ENCODE assay signal across 12 mouse cellular contexts in the genomic region with DNA sequence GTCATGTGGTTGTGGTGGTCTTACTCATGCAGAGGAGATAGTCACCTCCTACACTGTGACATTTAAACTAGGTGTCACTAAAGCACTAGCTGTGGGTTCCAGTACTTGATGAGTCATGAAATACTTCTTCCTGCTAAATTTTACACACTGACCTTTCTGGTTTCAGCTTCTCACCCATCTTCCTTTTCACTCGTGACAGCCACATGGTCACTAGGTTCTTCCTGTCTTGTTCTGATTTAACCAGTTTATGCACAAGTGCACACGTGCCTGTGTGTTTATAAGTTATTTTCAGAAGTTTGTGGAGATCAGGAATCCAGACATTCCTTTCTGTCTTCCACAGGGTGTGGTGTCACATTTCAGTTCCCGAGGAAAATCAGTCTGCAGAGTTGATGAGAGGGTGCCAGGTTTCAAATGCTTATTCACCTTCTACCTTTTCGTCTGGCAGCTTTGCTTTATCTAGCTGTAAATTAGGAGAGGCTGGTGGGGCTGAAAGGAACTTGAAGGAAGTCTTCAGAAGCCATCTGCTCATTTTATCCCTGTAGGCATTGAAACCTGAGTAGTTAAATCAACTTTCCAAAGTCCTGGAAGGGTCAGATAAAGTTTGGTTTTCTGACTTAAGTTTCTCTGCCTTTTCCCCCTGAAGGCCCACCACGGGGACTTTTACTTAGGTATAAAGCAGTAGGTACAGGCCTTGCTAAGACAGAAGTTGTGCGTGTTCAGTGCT.
DNase-seq lines count a peak whose midpoint lies in the region; ATAC-seq and TF ChIP-seq lines count a peak whose summit lies in the region.
"Had no signal": no experiment of that assay in that cellular context is flagged by ENCODE, and none has a peak within 500 bp of the region (broad histone marks: within the 10 kb centered on the region; RNA-seq: fewer than 3 reads in every experiment).

No protein-coding gene starts in this region.

- TF ChIP-seq EP300 in stomach, postnatal 0 days (optimal IDR thresholded peaks at IDR 0.05) = no peak

- H3K9me3 ChIP-seq in lung, embryonic 14.5 days (ENCODE audit: low read depth, low read length) = no peaks in the 10 kb centered on the region
- no peaks in the 10 kb centered on the region for H3K9me3 ChIP-seq in embryonic facial prominence, embryonic 13.5 days
- H3K9me3 ChIP-seq in stomach, postnatal 0 days (ENCODE audit: control insufficient read depth, low read length) = no peaks in the 10 kb centered on the region
- H3K9me3 ChIP-seq: stomach, embryonic 15.5 days had no signal

- H3K9ac ChIP-seq in lung, embryonic 14.5 days = no peak overlapping the region
- H3K9ac ChIP-seq in embryonic facial prominence, embryonic 13.5 days = no peak overlapping the region
- no peak overlapping the region for H3K9ac ChIP-seq in stomach, postnatal 0 days (ENCODE audit: low read length)
- H3K9ac ChIP-seq: liver, embryonic 14.5 days; stomach, embryonic 15.5 days had no signal

- H3K36me3 ChIP-seq in lung, embryonic 14.5 days (ENCODE audit: insufficient read depth) = no peaks in the 10 kb centered on the region
- no peaks in the 10 kb centered on the region for H3K36me3 ChIP-seq in embryonic facial prominence, embryonic 13.5 days
- no peaks in the 10 kb centered on the region for H3K36me3 ChIP-seq in stomach, postnatal 0 days (ENCODE audit: control insufficient read depth, insufficient read depth, low read length)
- H3K36me3 ChIP-seq: stomach, embryonic 15.5 days had no signal

- H3K4me2 ChIP-seq in lung, embryonic 14.5 days = no peak overlapping the region
- H3K4me2 ChIP-seq in embryonic facial prominence, embryonic 13.5 days = no peak overlapping the region
- H3K4me2 ChIP-seq in stomach, postnatal 0 days (replicated peaks; ENCODE audit: low read depth) = no peak overlapping the region
- H3K4me2 ChIP-seq: stomach, embryonic 15.5 days had no signal

- no peak overlapping the region for H3K27ac ChIP-seq in lung, embryonic 14.5 days (ENCODE audit: low read depth)
- H3K27ac ChIP-seq in embryonic facial prominence, embryonic 13.5 days = peak overlapping the region; percentile 57
- H3K27ac ChIP-seq in stomach, postnatal 0 days (replicated peaks) = no peak overlapping the region; the same call in 1 of the 2 replicates
- H3K27ac ChIP-seq: liver, embryonic 14.5 days; stomach, embryonic 15.5 days had no signal

- peak; percentile 86 for DNase-seq in heart, adult 11 months
- no peak for DNase-seq in heart, postnatal 36 days
- DNase-seq in lung, embryonic 14.5 days = peak; percentile 34
- DNase-seq in lung, adult 18-20 months = no peak
- DNase-seq in stomach, postnatal 0 days (ENCODE audit: low spot score) = no peak
- DNase-seq in testis, postnatal 14 days (ENCODE audit: low spot score) = no peak
- DNase-seq: kidney, postnatal 36 days had no signal

- H3K27me3 ChIP-seq in lung, embryonic 14.5 days (ENCODE audit: insufficient read depth, low read length) = no peaks in the 10 kb centered on the region
- H3K27me3 ChIP-seq in embryonic facial prominence, embryonic 13.5 days = no peaks in the 10 kb centered on the region
- H3K27me3 ChIP-seq in stomach, postnatal 0 days (ENCODE audit: control insufficient read depth, insufficient read depth, low read length) = no peaks in the 10 kb centered on the region
- H3K27me3 ChIP-seq: stomach, embryonic 15.5 days had no signal

- TF ChIP-seq CTCF in lung, embryonic 14.5 days (IDR thresholded peaks at IDR 0.05; ENCODE audit: low read depth) = no peak
- TF ChIP-seq CTCF in stomach, postnatal 0 days (IDR thresholded peaks at IDR 0.05; ENCODE audit: low read depth) = peak; percentile 3; the same call in 1 of the 2 replicates

- peak; percentile 41 for ATAC-seq in lung, embryonic 14.5 days (ENCODE audit: insufficient read depth)
- no peak for ATAC-seq in embryonic facial prominence, embryonic 13.5 days (ENCODE audit: insufficient number of reproducible peaks, insufficient read depth, low FRiP score, low TSS enrichment, low read depth)
- peak; percentile 47; the same call in 1 of the 2 replicates for ATAC-seq in stomach, postnatal 0 days (ENCODE audit: low FRiP score, low TSS enrichment)
- ATAC-seq in activated CD4-positive, CD25-positive, alpha-beta regulatory T cell, adult 4 months = no peak
- ATAC-seq: midbrain, embryonic 16.5 days had no signal

- WGBS in lung, embryonic 14.5 days = 16% methylated on average over 6 of the region's 6 CpGs
- 8% methylated on average over 6 of the region's 6 CpGs for WGBS in embryonic facial prominence, embryonic 13.5 days
- 22% methylated on average over 6 of the region's 6 CpGs for WGBS in stomach, postnatal 0 days

- intact Hi-C loops in heart, postnatal 36 days (cut with DNase I) = no loop called here

- no peak overlapping the region for H3K4me3 ChIP-seq in lung, embryonic 14.5 days (ENCODE audit: low read depth, low read length)
- no peak overlapping the region for H3K4me3 ChIP-seq in embryonic facial prominence, embryonic 13.5 days
- no peak overlapping the region for H3K4me3 ChIP-seq in stomach, postnatal 0 days (ENCODE audit: low read depth, low read length)
- H3K4me3 ChIP-seq: stomach, embryonic 15.5 days had no signal

- peaks cover 11% of the 10 kb centered on the region for H3K4me1 ChIP-seq in lung, embryonic 14.5 days (ENCODE audit: insufficient read depth)
- H3K4me1 ChIP-seq in embryonic facial prominence, embryonic 13.5 days = peaks cover 40% of the 10 kb centered on the region
- no peaks in the 10 kb centered on the region for H3K4me1 ChIP-seq in stomach, postnatal 0 days (replicated peaks; ENCODE audit: control insufficient read depth, insufficient read depth)

Comparison
In these comparisons a context has a peak if more than half of its experiments do, and no peak if none do; other contexts are left out.
1. DNase-seq: peak in heart, adult 11 months (single experiment) and lung, embryonic 14.5 days (single experiment); none in heart, postnatal 36 days (0 of 2), lung, adult 18-20 months (0 of 2), stomach, postnatal 0 days (single experiment) and testis, postnatal 14 days (single experiment).
2. ATAC-seq: peak in lung, embryonic 14.5 days (single experiment) and stomach, postnatal 0 days (single experiment); none in embryonic facial prominence, embryonic 13.5 days (single experiment) and activated CD4-positive, CD25-positive, alpha-beta regulatory T cell, adult 4 months (single experiment).